Mouse (Mus musculus) bone marrow macrophage, adult 2 months (primary cell): ENCODE data around the gene 4930558K02Rik. TPM values are rescaled to one million over a fixed set of nuclear protein-coding genes. Genes with fewer than 3 reads are reported as not detected.

Experiments
- H3K27ac ChIP-seq: 2 replicates; pipeline ENCODE4 v1.5.1; 2012; ENCODE audit warnings: low read depth, low read length; ENCODE audit not compliant: insufficient read depth
- H3K4me1 ChIP-seq: 2 replicates; pipeline ENCODE4 v1.6.1; 2012; ENCODE audit warnings: low read length; ENCODE audit not compliant: control insufficient read depth, insufficient read depth
- H3K4me3 ChIP-seq: 2 replicates; pipeline ENCODE4 v1.5.1; 2012; ENCODE audit warnings: mild to moderate bottlenecking, low read length, moderate library complexity; ENCODE audit not compliant: insufficient read depth
- CTCF ChIP-seq: IDR thresholded peaks from 2 replicates; pipeline ENCODE4 v1.5.1; 2012; ENCODE audit warnings: low read depth, mild to moderate bottlenecking, low read length, moderate library complexity
- POLR2A ChIP-seq: IDR thresholded peaks from 2 replicates; pipeline ENCODE4 v1.6.1; 2012; ENCODE audit warnings: mild to moderate bottlenecking, low read depth, low read length, borderline replicate concordance
- polyA plus RNA-seq: library from polyadenylated mRNA; stranded (reverse); fragments of >200 nt; gene quantifications from 2 replicates; pipeline ENCODE4 v1.2.4, GENCODE M21; 2012; ENCODE audit not compliant: missing spikeins, insufficient read depth, insufficient read length

Gene 4930558K02Rik
- polyA plus RNA-seq, 1 experiment, result not detected

- H3K27ac ChIP-seq, result no peak overlapping the region
- no peak overlapping the region for H3K4me3 ChIP-seq
- no peaks in the 10 kb centered on the region for H3K4me1 ChIP-seq
- no peak for TF ChIP-seq POLR2A
Measured at GRCm38 (mm10) chr1:161902692-161903452, 76.6 kb downstream of the 4930558K02Rik start.

DNA sequence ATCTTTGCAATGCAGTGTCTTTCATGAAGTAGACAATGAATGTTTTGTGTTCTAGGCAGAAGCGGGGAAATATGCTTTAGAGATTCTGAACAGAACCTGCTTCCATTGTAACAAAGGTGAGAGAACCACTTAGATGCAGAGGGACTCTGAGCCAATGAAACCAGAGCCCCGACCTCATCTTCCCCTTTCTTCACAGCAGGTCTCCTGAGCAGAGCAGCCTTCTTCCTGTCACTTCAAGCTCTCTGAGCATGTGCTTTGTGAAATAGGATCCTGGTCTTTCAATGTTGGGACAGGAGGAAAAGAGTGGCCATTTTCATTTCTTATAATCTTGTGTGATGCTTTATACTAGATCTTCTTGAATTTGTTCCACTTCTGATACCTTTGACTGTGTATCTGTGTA lies 79.3 kb downstream of the 4930558K02Rik start:
- Histone ChIP-seq H3K4me1 (peaks cover 14% of the 10 kb centered on the region), H3K4me3 (no peak overlapping the region), H3K27ac (no peak overlapping the region)
- no peak for TF ChIP-seq POLR2A

DNA sequence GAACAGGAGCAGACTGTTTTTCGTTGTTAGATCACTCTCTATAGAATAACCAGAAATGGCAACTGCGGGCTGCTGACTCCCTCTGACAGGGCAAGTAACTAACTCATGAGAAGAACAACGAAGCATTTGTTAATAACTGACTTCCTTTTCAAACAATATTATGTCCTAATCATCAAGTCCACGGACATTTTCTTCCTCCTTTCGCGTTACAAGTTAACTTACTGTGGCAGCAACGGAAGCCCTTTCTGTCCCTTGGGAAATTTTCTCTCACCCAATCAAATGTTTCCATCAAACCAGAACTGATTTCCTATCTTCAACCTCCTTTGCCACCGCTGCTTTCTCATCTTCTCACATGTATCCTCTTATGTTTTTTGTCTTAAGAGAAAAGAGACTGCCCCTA lies 82.2 kb downstream of the 4930558K02Rik start:
- Histone ChIP-seq H3K4me1 (peaks cover 17% of the 10 kb centered on the region), H3K4me3 (no peak overlapping the region), H3K27ac (no peak overlapping the region)
- TF ChIP-seq CTCF (no peak), POLR2A (no peak)

GRCm38 (mm10) chr1:161896130-161896529 lies 83.3 kb downstream of the 4930558K02Rik start:
- TF ChIP-seq POLR2A, result no peak
- no peak for TF ChIP-seq CTCF
- peaks cover 17% of the 10 kb centered on the region for H3K4me1 ChIP-seq

DNA sequence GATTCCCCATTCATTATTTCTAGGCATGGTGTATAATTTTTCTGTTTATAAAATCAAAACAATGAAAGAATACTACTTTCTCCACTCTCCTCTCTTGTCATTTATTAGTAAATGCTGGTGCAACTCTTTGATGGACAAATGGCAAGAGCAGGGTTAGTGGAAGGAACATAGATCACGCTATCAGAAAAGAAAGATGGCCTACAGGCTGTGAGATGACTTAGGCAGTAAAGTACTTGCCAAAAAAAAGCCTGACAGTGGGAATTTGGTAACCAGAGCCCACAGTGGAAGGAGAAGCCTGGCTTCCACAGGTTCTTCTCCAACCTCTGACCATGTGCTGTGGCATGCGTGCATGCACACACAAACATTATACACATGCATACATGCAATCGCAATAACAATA lies 84.4 kb downstream of the 4930558K02Rik start:
- H3K27ac ChIP-seq, result no peak overlapping the region

More at GRCm38 (mm10) chr1:161896130-161896529, 83.3 kb downstream of the 4930558K02Rik start:
- Histone ChIP-seq H3K4me3 (no peak overlapping the region), H3K27ac (no peak overlapping the region)

DNA sequence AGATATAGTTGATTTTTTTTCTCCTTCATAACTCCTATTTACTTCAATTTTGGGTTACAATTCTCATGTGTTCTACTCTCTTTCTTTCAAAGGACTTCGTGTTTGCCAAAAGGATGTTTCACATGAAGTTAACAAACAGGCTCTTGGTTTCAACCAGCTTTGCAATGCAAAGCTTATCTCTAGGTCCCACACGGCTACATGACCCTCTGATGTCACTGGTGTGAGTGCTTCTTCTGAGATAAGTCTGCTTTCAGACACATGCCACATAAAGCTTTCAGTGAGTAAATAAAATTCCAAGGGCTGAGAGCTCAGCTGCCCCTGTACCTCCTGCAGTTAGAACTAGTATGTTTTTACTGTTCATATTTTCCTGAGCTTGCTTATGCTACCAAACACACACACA lies 84.9 kb downstream of the 4930558K02Rik start:
- TF ChIP-seq CTCF (no peak), POLR2A (no peak)
- H3K27ac ChIP-seq, result no peak overlapping the region
- peaks cover 17% of the 10 kb centered on the region for H3K4me1 ChIP-seq
- no peak overlapping the region for H3K4me3 ChIP-seq

More for the DNA sequence above, 84.4 kb downstream of the 4930558K02Rik start:
- TF ChIP-seq POLR2A (no peak), CTCF (no peak)
- Histone ChIP-seq H3K4me1 (peaks cover 17% of the 10 kb centered on the region), H3K4me3 (no peak overlapping the region)

DNA sequence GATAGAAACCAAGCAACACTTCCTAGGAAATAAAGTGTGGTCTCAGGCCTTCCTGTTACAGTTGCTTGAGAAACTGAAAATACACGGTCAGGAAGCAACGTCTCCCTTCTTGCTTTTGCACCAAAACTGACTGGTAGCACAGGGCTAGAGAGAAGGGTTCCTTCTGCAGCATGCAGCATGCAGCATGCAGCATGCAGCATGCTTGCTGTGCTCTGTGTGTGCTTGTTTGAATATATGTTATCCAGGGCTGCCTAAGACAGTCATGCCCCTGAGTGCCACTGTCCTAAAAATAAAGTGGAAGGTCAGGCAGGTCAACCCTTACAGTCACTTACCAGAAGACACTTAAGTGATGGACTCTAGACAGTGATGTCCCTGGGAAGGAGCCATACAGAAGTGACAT lies 85.3 kb downstream of the 4930558K02Rik start:
- TF ChIP-seq CTCF, result no peak
- no peak for TF ChIP-seq POLR2A
- Histone ChIP-seq H3K4me3 (no peak overlapping the region), H3K4me1 (peaks cover 17% of the 10 kb centered on the region), H3K27ac (no peak overlapping the region)

Other genes starting within 250 kb of the 4930558K02Rik start
- not detected in 2 replicates for gene Fasl, start 191.1 kb downstream of the 4930558K02Rik start, polyA plus RNA-seq
- 17.2 and 20.1 TPM in 2 replicates for gene Suco, start 103.0 kb downstream of the 4930558K02Rik start, polyA plus RNA-seq
- 21.1 and 25.8 TPM in 2 replicates for gene Pigc, start 10.4 kb downstream of the 4930558K02Rik start, polyA plus RNA-seq